Mouse (Mus musculus) forebrain, postnatal 0 days (tissue): ENCODE results near the gene Arrdc5. TPM values are rescaled to one million over a fixed set of nuclear protein-coding genes. Genes with fewer than 3 reads are reported as not detected.

Source experiments
- ATAC-seq: fragments of 200-750 bp; cut with Nextera tagmentation; 2 replicates; pipeline ENCODE4 v1.8.0; 2017; ENCODE audit warnings: mild to moderate bottlenecking, moderate library complexity
- DNase-seq: peaks from one replicate; pipeline ENCODE4 v3.0.0-alpha.2; 2015
- H3K27ac ChIP-seq: fragments of 300-500 bp; sonication (generic); 2 replicates; pipeline ENCODE4 v1.5.1; 2014; ENCODE audit warnings: low read depth, mild to moderate bottlenecking, antibody characterized with exemption, low read length, moderate library complexity, mixed read lengths
- H3K27me3 ChIP-seq: fragments of 300-500 bp; sonication (generic); 2 replicates; pipeline ENCODE4 v1.6.1; 2014; ENCODE audit warnings: mild to moderate bottlenecking, low read length, mixed read lengths; ENCODE audit not compliant: insufficient read depth
- H3K36me3 ChIP-seq: fragments of 300-500 bp; sonication (generic); 2 replicates; pipeline ENCODE4 v1.6.1; 2014; ENCODE audit warnings: mild to moderate bottlenecking, moderate library complexity; ENCODE audit not compliant: insufficient read depth
- H3K4me1 ChIP-seq: fragments of 300-500 bp; sonication (generic); 2 replicates; pipeline ENCODE4 v1.6.1; 2014; ENCODE audit warnings: antibody characterized with exemption; ENCODE audit not compliant: insufficient read depth
- H3K4me2 ChIP-seq: fragments of 300-500 bp; sonication (generic); 2 replicates; pipeline ENCODE4 v1.6.1; 2014; ENCODE audit warnings: low read depth, mild to moderate bottlenecking, moderate library complexity
- H3K4me3 ChIP-seq: fragments of 300-500 bp; sonication (generic); 2 replicates; pipeline ENCODE4 v1.5.1; 2014; ENCODE audit warnings: low read depth, low read length, mixed read lengths
- H3K9ac ChIP-seq: fragments of 300-500 bp; sonication (generic); 2 replicates; pipeline ENCODE4 v1.6.1; 2014; ENCODE audit warnings: mild to moderate bottlenecking
- H3K9me3 ChIP-seq: fragments of 300-500 bp; sonication (generic); 2 replicates; pipeline ENCODE4 v1.6.1; 2016; ENCODE audit warnings: low read length
- CTCF ChIP-seq: sonication (generic); IDR thresholded peaks from 2 replicates; pipeline ENCODE4 v1.5.1; 2016; ENCODE audit warnings: antibody characterized with exemption, control low read depth, low read depth
- WGBS: fragments of 180-500 bp; shearing (Covaris S2); extraction: QIAGEN DNeasy Blood & Tissue Kit; methylation state at CpG from one replicate; pipeline ENCODE4 v1.1.7; 2014; 5-methylcytosine and 5-hydroxymethylcytosine counted together
- polyA plus RNA-seq: library from polyadenylated mRNA; unstranded; fragments of >200 nt; fragmentation: Nextera tagmentation; extraction: Ambion mirVana; gene quantifications from 2 replicates; pipeline ENCODE4 v1.2.1, GENCODE M21; 2015
- total RNA-seq: library from RNA; depleted of rRNA; stranded (reverse); fragments of >200 nt; gene quantifications from 2 replicates; pipeline ENCODE4 v1.2.3, GENCODE M21; 2014; rRNA removed

Arrdc5 gene
- total and polyA plus RNA-seq, 2 experiments from 2014 or later = not detected

- no peaks in the 10 kb centered on the region for H3K27me3 ChIP-seq
- H3K4me1 ChIP-seq = peaks cover 20% of the 10 kb centered on the region; the same call in 1 of the 2 replicates
- no peaks in the 10 kb centered on the region for H3K9me3 ChIP-seq
- peak within 1 kb of the TSS; percentile 86 for H3K27ac ChIP-seq
- 0% methylated on average over 28 of the region's 28 CpGs for WGBS
- peak within 1 kb of the TSS; percentile 91 for H3K4me2 ChIP-seq
- peak within 1 kb of the TSS; percentile 72 for H3K9ac ChIP-seq
- TF ChIP-seq CTCF = no peak
- DNase-seq = peak; percentile 97
- ATAC-seq = peak; percentile 89
- peak within 1 kb of the TSS; percentile 50 for H3K4me3 ChIP-seq
- H3K36me3 ChIP-seq = peaks cover 33% of the 10 kb centered on the region
These were observed 43.7 kb downstream of the Arrdc5 start, which contains the start of gene Fem1a for GRCm38 (mm10) chr17:56256239-56256881. TSS of gene Fem1a (plus strand) at chr17:56256810.

- ATAC-seq (peak; percentile 92), DNase-seq (peak; percentile 99)
- peak overlapping the region; percentile 86 for H3K27ac ChIP-seq
- peak overlapping the region; percentile 53 for H3K9ac ChIP-seq
- H3K27me3 ChIP-seq = no peaks in the 10 kb centered on the region
- peak overlapping the region; percentile 53 for H3K4me2 ChIP-seq
- no peaks in the 10 kb centered on the region for H3K9me3 ChIP-seq
- H3K36me3 ChIP-seq = peaks cover 28% of the 10 kb centered on the region
- H3K4me1 ChIP-seq = peaks cover 22% of the 10 kb centered on the region
- peak overlapping the region; percentile 50 for H3K4me3 ChIP-seq
- peak; percentile 95 for TF ChIP-seq CTCF
- under 1% methylated on average over 32 of the region's 32 CpGs for WGBS
These were observed 44.2 kb downstream of the Arrdc5 start for GRCm38 (mm10) chr17:56255863-56256238.

GRCm38 (mm10) chr17:56255429-56255828, 44.7 kb downstream of the Arrdc5 start:
- peaks cover 24% of the 10 kb centered on the region for H3K36me3 ChIP-seq
- TF ChIP-seq CTCF = no peak
- peak overlapping the region; percentile 76 for H3K27ac ChIP-seq
- H3K9ac ChIP-seq = peak overlapping the region; percentile 22
- ATAC-seq (peak; percentile 16), DNase-seq (peak; percentile 77)
- no peaks in the 10 kb centered on the region for H3K27me3 ChIP-seq
- H3K4me3 ChIP-seq = no peak overlapping the region; the same call in 1 of the 2 replicates
- H3K4me2 ChIP-seq = peak overlapping the region; percentile 42
- WGBS = 16% methylated on average over 9 of the region's 9 CpGs
- H3K9me3 ChIP-seq = no peaks in the 10 kb centered on the region
- peaks cover 22% of the 10 kb centered on the region for H3K4me1 ChIP-seq

GRCm38 (mm10) chr17:56254695-56255094, 45.4 kb downstream of the Arrdc5 start:
- Histone ChIP-seq H3K27me3 (no peaks in the 10 kb centered on the region), H3K27ac (peak overlapping the region; percentile 76), H3K4me1 (peaks cover 20% of the 10 kb centered on the region), H3K4me2 (no peak overlapping the region), H3K9ac (peak overlapping the region; percentile 22; the same call in 1 of the 2 replicates), H3K4me3 (no peak overlapping the region), H3K9me3 (no peaks in the 10 kb centered on the region), H3K36me3 (peaks cover 16% of the 10 kb centered on the region)
- no peak for TF ChIP-seq CTCF
- DNase-seq (no peak), ATAC-seq (no peak)
- WGBS = 74% methylated on average over 4 of the region's 4 CpGs

GRCm38 (mm10) chr17:56251136-56251829, 48.8 kb downstream of the Arrdc5 start:
- ATAC-seq = peak; percentile 58
- DNase-seq = peak; percentile 77
- H3K4me3 ChIP-seq = no peak overlapping the region
- peak overlapping the region; percentile 31 for H3K4me2 ChIP-seq
- no peaks in the 10 kb centered on the region for H3K27me3 ChIP-seq
- TF ChIP-seq CTCF = peak; percentile 72
- no peak overlapping the region for H3K9ac ChIP-seq
- no peaks in the 10 kb centered on the region for H3K36me3 ChIP-seq
- WGBS = 17% methylated on average over 6 of the region's 6 CpGs
- peaks cover 9% of the 10 kb centered on the region for H3K4me1 ChIP-seq
- H3K9me3 ChIP-seq = no peaks in the 10 kb centered on the region
- H3K27ac ChIP-seq = peak overlapping the region; percentile 83

- Histone ChIP-seq H3K27me3 (no peaks in the 10 kb centered on the region), H3K27ac (no peak overlapping the region), H3K9me3 (no peaks in the 10 kb centered on the region), H3K4me2 (no peak overlapping the region), H3K36me3 (no peaks in the 10 kb centered on the region), H3K9ac (no peak overlapping the region), H3K4me1 (peaks cover 4% of the 10 kb centered on the region; the same call in 1 of the 2 replicates), H3K4me3 (no peak overlapping the region)
- WGBS = 51% methylated on average over 7 of the region's 7 CpGs
- no peak for DNase-seq
- TF ChIP-seq CTCF = no peak
- no peak for ATAC-seq
These were observed 54.5 kb downstream of the Arrdc5 start for GRCm38 (mm10) chr17:56245608-56246007.

Other genes starting within 250 kb of the Arrdc5 start
- gene Ubxn6, start 225.3 kb downstream of the Arrdc5 start, total RNA-seq = 90.3 and 109 TPM in 2 replicates
- 88.1 and 88.6 TPM in 2 replicates for gene Ubxn6, start 225.3 kb downstream of the Arrdc5 start, polyA plus RNA-seq
- 79.9 and 96.4 TPM in 2 replicates for gene Hdgfl2, start 220.7 kb downstream of the Arrdc5 start, total RNA-seq
- gene Hdgfl2, start 220.7 kb downstream of the Arrdc5 start, polyA plus RNA-seq = 99.9 and 114 TPM in 2 replicates
- gene Plin4, start 190.5 kb downstream of the Arrdc5 start, total RNA-seq = 0.08 and 0.52 TPM in 2 replicates
- gene Plin4, start 190.5 kb downstream of the Arrdc5 start, polyA plus RNA-seq = 0.02 TPM in 1 of 2 replicates, not detected in the other
- 2.7 and 3.2 TPM in 2 replicates for gene Plin5, start 182.7 kb downstream of the Arrdc5 start, total RNA-seq
- 2.4 and 3.9 TPM in 2 replicates for gene Plin5, start 182.7 kb downstream of the Arrdc5 start, polyA plus RNA-seq
- gene Lrg1, start 178.3 kb downstream of the Arrdc5 start, total RNA-seq = not detected in 2 replicates
- 0.33 and 0.46 TPM in 2 replicates for gene Lrg1, start 178.3 kb downstream of the Arrdc5 start, polyA plus RNA-seq
- 71.0 and 76.4 TPM in 2 replicates for gene Sema6b, start 159.9 kb downstream of the Arrdc5 start, total RNA-seq
- gene Sema6b, start 159.9 kb downstream of the Arrdc5 start, polyA plus RNA-seq = 15.6 and 18.1 TPM in 2 replicates
- 11.0 and 12.8 TPM in 2 replicates for gene Tnfaip8l1, start 137.8 kb downstream of the Arrdc5 start, total RNA-seq
- 8.6 TPM in 2 replicates for gene Tnfaip8l1, start 137.8 kb downstream of the Arrdc5 start, polyA plus RNA-seq
- 52.3 and 65.1 TPM in 2 replicates for gene Mydgf, start 116.4 kb downstream of the Arrdc5 start, total RNA-seq
- gene Mydgf, start 116.4 kb downstream of the Arrdc5 start, polyA plus RNA-seq = 65.7 and 75.0 TPM in 2 replicates
- gene Dpp9, start 81.4 kb downstream of the Arrdc5 start, total RNA-seq = 16.2 and 21.9 TPM in 2 replicates
- gene Dpp9, start 81.4 kb downstream of the Arrdc5 start, polyA plus RNA-seq = 16.1 and 19.5 TPM in 2 replicates
- 44.2 and 53.6 TPM in 2 replicates for gene Fem1a, start 43.5 kb downstream of the Arrdc5 start, total RNA-seq
- gene Fem1a, start 43.5 kb downstream of the Arrdc5 start, polyA plus RNA-seq = 15.4 and 17.2 TPM in 2 replicates
- 1.9 and 2.5 TPM in 2 replicates for gene Ticam1, start 23.5 kb downstream of the Arrdc5 start, total RNA-seq
- gene Ticam1, start 23.5 kb downstream of the Arrdc5 start, polyA plus RNA-seq = 1.2 and 1.5 TPM in 2 replicates
- 8.1 and 8.5 TPM in 2 replicates for gene Plin3, start 7.4 kb downstream of the Arrdc5 start, total RNA-seq
- 12.4 and 13.9 TPM in 2 replicates for gene Plin3, start 7.4 kb downstream of the Arrdc5 start, polyA plus RNA-seq
- gene Uhrf1, start 3.0 kb upstream of the Arrdc5 start, total RNA-seq = 7.4 and 11.6 TPM in 2 replicates
- gene Uhrf1, start 3.0 kb upstream of the Arrdc5 start, polyA plus RNA-seq = 8.9 and 9.9 TPM in 2 replicates
- 107 and 133 TPM in 2 replicates for gene Kdm4b, start 25.8 kb upstream of the Arrdc5 start, total RNA-seq
- 46.8 and 53.2 TPM in 2 replicates for gene Kdm4b, start 25.8 kb upstream of the Arrdc5 start, polyA plus RNA-seq
- 568 and 711 TPM in 2 replicates for gene Ptprs, start 176.2 kb upstream of the Arrdc5 start, total RNA-seq
- 196 and 250 TPM in 2 replicates for gene Ptprs, start 176.2 kb upstream of the Arrdc5 start, polyA plus RNA-seq
- not detected in 2 replicates for gene Znrf4, start 212.1 kb upstream of the Arrdc5 start, total RNA-seq
- 0.13 and 0.16 TPM in 2 replicates for gene Znrf4, start 212.1 kb upstream of the Arrdc5 start, polyA plus RNA-seq